Mouse (Mus musculus) embryonic fibroblast, embryonic 13.5 days (primary cell): Measurements from ENCODE around the gene Gper1.

ENCODE experiments used
- CTCF ChIP-seq: IDR thresholded peaks from 2 replicates; pipeline ENCODE4 v1.5.1; 2011; ENCODE audit warnings: mild to moderate bottlenecking, control low read depth, low read length, moderate library complexity, borderline replicate concordance; ENCODE audit not compliant: insufficient read depth
- POLR2A ChIP-seq: IDR thresholded peaks from 2 replicates; pipeline ENCODE4 v1.6.1; 2011; ENCODE audit warnings: low read depth, mild to moderate bottlenecking, control low read depth, low read length, moderate library complexity

DNA sequence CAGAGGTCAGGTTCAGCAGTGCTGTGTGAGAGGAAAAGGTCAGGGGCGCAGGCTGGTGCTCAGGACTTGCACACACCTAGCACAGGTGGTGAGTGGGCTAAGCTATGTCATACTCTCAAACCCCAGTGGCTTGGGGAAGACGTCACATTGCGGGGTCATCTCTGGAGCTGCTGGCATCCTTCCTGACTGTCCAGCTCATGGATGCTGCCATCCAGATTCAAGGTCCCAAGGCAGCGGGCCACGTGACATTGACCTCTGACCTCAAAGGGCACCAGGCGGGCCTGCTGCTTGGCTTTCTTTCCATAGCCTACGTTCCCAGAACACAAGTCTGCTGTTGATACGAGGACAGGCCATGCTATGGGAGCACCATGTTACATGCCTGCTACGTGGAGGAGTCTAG, 4.0 kb downstream of the Gper1 start:
- TF ChIP-seq CTCF (no peak), POLR2A (no peak)
